Mouse (Mus musculus) lung, adult 2 months (tissue): ENCODE data around the gene Sigirr.
A peak's percentile ranks its signal among the peaks of the same experiment; 100 is the strongest.

Experiments
- CTCF ChIP-seq: fragments of 200-500 bp; IDR thresholded peaks from 2 replicates; pipeline ENCODE4 v1.5.1; 2011; ENCODE audit warnings: mild to moderate bottlenecking, low read length, control low read depth; ENCODE audit not compliant: insufficient read depth
- POLR2A ChIP-seq: fragments of 200-500 bp; IDR thresholded peaks from 2 replicates; pipeline ENCODE4 v1.6.1; 2011; ENCODE audit warnings: low read depth, mild to moderate bottlenecking, control low read depth, low read length, borderline replicate concordance; ENCODE audit errors: extremely low read depth

DNA sequence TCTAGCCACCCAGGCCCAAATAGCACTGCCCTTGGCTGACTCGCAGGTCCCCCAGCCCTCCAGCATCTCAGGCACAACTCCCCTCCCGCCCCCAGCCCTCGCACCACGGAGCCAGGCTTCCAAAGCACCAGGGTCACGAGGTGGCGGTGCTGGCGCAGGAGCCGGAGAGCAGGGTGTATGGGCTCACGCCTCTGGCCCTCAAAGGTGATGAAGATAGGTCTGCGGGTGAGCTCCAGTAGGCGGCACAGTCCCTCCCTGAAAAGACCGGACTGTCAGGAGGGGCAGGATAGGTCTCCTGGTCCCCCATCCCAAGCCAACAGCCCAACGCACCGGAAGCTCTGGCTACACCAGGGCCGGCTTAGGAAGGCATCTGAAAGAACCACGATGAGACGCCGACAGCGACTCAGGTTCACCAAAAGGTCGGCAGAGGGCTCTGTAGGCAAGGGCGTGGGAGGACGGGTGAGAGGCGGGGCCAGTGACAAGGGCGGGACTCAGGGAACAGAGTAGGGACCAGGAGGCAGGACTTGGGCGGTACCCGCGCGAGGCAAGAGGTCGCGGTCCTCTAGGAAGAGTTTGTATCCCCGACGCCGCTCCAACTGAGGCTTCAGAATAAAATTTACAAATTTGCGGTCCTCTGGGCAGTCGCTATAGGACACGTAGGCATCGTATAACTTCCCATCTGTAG is 8.2 kb downstream of the Sigirr start:
- TF ChIP-seq POLR2A (peak; percentile 15; the same call in 1 of the 2 replicates), CTCF (peak; percentile 70)
